Mouse (Mus musculus): Measurements from ENCODE around the gene Gm34653.
A peak's percentile ranks its signal among the peaks of the same experiment; 100 is the strongest.
"Not testable (repeated sequence)": the region's sequence is repeated elsewhere in the genome, so short reads cannot be mapped to it uniquely, and the experiment has no call there.

The Gm34653 gene

DNA sequence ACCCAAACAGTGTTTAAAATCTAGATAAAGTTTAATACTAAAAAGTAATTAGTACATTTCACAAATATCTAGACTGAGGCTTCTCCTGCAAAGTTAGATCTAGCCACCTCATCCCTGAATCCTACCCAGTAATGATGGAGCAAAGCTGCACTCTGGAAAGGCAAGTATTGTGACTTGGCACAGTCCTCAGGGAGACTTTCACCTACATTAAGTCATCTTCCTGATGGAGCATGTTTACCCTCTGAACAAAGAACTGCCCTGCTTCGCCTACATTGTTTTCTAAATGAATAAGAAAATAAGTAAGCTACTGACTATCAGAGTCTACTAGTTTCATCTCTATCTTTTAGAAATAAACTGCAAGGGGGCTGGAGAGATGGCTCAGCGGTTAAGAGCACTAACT, 14.3 kb upstream of the Gm34653 start:
- DNase-seq (ENCODE audit: low spot score), result no peak

DNA sequence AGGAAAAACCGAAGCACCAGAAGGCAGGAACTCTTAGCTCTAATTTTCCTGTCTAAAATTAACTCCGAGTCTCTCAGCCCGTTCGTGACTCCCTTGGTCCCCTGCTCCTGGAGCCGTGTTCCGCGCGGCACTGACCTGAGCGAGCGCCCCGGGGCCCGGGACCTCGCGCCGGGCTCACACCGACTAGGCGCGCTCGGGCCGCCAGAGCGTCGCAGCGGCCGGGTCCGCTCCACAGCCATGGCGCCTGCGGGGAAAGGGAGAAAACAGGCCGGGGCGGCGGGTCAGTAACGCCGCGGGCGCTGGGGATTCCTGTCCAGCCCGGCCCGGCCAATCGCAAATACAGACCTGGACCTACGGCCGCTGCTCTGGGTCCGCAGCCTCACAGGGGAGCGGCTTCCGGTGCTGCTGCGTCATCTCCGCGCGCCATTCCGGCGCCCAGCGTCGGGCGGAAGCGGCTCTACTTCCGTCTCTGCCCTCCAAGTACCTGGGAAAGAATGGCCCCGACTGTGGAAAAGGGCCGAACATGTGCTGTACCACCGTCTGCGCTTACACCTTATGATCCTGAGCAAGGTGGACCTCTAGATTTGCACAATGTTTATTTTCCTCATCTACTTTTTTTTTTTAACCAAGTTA, 6.9 kb upstream of the Gm34653 start, which contains the start of gene Fbxw2:
Gene Fbxw2 (minus strand): TSS at position 485 of the 633 bp plus-strand sequence.
- DNase-seq (ENCODE audit: low spot score), result peak; percentile 95

DNA sequence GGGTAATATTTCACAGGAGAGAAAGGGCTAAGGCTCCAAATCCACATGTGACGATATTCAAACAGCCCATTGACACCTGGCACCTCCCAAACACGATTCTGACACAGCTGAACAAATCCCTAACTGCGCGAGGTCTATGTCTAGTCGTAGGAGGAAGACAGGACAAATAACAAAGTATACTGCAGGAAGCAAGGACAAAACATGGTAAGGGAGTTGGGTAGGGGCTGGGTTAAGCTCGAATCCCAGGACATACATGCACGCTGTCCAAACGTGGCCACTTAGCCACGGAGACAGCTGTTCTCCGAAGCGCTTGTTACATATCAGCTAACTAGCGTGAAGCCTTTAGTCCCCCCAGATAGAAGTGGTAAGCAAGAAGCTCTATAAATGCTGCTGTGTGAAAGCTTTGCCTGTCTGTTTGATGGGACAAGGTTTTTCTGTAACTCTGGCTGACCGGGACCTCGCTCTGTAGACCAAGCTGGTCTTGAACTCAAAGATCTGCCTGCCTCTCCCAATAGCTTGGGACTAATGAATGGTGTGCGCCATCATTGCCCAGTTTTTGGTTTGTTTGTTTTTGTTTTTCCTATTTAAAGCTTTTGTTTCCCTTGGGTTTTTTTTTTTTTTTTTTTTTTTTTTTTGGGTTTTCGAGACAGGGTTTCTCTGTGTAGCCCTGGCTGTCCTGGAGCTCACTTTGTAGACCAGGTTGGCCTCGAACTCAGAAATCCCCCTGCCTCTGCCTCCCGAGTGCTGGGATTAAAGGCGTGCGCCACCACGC, 6.2 kb upstream of the Gm34653 start:
- DNase-seq (ENCODE audit: low spot score), result no peak

DNA sequence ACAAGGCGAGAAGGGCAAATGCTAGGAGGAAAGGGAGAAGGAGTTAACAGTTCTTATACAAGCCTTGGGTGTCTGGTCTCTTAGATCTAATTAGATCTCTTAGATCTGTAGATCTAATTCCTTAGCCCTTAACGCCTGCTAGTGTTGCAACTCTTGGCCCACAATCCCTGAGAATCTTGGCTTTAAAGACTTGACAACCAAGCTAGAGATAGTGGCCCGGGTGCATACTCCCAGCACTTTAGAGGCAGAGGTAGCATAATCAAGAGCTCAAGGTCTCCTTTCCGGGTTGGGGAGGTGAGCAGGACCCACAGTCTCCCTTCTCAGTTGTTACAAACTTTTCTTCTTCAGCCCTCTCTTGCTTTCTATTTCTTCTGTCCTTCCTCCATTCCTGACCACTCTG, 5.2 kb upstream of the Gm34653 start:
- no peak for DNase-seq (ENCODE audit: low spot score)

DNA sequence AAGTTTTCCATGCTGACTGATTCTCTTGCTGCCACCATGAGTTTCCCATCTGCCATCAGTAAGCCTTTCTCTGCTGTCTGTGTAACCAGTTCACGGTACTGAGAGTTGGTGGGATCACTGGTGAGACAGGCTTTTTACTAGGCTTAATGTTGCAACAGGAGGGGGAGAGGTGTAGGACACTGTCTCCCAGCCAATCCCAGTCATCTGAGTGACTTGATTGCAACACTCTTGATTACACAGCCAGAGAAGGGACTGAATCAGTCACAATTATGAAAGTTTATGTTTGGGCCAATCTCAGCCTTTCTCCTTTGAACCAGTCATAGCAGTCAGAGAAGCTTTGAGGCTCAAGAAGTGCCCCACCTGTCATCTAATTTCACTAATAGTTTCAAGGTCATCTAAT, 4.8 kb upstream of the Gm34653 start:
- DNase-seq (ENCODE audit: low spot score), result no peak

DNA sequence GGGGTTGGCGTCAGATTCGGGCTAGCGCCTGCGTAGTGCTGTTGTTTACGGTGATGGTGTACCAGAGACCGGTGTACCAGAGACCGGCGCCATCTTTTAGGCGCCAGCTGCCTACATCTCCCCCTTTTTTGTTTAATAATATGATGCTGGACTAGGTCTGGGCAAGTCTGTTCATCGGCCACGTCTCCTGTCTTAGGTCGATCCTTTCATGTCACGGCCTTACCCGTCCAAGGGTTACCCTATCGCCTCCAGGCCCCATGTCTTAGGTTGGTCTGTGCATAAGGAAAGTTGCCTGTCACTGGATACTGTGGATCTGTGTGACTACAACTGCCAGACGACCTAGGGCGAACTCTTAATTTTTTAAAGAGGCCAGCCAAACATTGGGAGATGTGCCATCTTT, 2.7 kb upstream of the Gm34653 start:
- DNase-seq (ENCODE audit: low spot score), result not testable (repeated sequence)

DNA sequence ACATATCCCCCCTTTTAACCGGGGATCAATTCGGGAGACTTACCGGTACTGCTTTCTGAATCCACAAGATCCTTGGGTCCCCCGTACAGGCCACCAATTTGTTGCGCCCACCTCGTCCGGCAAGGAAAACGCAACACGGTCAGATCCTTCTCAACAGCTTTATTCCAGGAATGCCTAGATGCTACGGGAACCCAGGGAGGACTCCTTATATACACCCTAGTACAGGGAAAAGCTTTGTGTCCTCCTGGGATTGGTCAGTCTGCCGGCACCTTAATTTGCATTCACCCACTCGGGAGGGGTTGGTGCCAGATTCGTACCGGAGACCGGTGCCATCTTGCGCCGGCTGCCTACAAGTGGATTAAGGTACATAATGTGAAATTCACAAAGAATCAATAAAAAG, 817 bp downstream of the Gm34653 start:
- DNase-seq (ENCODE audit: low spot score), result no peak

DNA sequence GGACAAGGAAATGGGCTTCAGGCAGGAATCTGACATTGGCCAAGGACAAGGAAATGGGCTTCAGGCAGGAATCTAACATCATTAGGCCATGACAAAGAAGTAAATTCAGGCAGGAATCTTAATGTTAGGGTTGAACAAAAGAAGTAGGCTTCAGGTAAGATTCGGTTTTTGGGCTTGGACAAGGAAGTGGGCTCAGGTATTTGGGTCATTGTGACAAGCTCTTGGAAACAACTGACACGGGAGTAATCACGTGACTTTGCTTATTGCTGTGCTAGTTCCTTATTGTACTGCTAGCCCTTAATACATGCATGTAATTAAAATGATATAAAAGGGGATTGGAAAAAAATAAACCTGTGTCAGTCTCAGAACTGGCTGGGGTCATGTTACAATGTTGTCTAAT, 2.9 kb downstream of the Gm34653 start:
- no peak for DNase-seq (ENCODE audit: low spot score)

DNA sequence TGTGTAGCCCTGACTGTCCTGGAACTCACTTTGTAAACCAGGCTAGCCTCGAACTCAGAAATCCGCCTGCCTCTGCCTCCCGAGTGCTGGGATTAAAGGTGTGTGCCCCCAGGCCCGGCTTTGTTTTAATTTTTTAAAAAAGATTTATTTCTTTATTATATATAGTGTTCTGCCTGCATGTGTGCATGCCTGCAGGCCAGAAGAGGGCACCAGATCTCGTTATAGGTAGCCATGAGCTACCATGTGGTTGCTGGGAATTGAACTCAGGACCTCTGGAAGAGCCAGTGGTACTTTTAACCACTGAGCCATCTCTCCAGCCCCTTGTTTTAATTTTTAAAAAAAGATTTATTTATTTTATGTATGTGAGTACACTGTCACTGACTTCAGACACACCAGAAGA, 7.3 kb downstream of the Gm34653 start:
- DNase-seq (ENCODE audit: low spot score), result not testable (repeated sequence)

DNA sequence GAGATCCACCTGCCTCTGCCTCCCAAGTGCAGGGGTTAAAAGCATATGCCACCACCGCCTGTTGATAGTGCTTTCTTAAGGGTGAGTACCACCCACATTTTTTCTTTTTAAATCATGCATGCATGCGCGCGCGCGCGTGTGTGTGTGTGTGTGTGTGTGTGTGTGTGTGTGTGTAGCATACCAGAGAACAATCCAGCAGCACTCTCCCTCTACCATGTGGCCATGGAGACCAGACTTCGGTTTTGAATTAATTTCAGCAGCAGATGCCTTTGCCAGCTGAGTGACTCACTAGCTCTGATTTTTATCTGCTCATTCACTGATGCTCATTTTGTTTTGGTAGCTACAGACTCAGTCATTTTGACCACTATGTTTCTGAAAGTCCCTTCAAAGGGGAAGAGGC, 8.9 kb downstream of the Gm34653 start:
- DNase-seq (ENCODE audit: low spot score), result peak; percentile 90

DNA sequence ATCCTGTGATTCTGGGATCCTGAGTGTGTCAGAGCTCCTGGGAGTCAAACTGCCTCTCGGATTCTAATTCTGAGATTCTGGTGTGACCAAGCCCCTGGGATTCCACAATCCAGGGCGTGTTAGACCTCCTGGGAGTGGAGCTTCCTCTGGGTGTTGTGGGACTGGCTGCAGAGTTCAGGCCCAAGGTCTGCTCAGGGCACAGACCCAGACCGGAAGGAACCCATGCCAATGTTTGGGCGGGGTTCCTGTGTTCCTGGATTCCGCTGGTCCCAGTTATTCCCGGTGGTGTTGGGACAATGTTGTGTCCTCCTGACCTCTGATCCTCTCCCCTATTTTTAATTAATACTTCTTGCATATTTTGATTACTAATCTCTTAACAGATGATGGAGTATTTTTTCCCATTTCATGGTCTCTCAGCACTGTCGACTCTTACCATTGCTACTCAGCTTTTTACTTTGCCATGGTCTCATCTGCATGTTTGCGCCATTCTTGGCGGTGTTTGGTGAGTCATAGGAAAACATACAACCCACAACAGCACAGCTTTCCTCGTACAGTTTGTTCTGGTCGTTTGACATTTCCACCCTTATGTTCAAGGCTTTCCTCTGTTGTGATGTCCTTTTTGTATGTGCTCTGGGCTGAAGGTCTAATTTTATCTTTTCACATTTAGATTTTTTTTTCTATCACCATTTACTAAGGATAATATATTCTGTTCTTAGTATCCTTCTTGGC, 10.6 kb downstream of the Gm34653 start:
- DNase-seq (ENCODE audit: low spot score), result no peak

DNA sequence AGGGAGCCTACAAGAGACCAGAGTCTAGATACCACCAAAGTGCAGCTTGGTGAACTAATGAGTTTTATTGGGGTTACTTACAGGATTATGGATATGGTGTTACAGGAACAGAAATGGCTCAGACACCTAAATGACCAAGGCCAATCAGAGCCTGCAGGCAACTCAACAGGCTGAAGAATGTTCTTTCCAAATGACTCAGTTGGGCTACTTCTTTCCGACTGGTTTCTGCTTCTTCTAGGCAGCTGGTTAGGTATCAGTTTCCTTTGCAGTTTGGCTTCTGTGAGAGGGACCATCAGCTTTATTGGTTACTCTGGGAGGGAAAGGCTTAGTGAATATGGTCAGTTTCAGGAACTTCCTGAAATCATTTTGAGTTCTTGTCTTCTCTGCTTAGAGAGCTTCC, 14.9 kb downstream of the Gm34653 start:
- no peak for DNase-seq (ENCODE audit: low spot score)

DNA sequence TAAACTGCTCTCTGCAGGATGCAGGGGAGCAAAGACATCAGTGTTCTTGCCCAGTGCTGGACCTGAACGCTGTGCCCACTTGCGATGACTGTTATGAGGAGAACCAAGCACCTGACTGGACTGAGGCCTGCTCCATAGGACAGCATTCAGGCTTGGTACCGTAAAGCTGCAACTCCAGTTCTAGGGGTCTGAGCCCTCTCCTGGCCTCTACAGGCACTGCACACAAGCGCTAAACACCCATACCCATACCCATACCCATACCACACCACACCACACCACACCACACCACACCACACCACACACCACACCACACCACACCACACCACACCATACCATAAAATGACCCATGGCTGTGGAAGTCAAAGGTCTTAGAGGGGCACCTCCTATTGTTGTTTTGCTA, 22.5 kb downstream of the Gm34653 start:
- DNase-seq (ENCODE audit: low spot score), result no peak

DNA sequence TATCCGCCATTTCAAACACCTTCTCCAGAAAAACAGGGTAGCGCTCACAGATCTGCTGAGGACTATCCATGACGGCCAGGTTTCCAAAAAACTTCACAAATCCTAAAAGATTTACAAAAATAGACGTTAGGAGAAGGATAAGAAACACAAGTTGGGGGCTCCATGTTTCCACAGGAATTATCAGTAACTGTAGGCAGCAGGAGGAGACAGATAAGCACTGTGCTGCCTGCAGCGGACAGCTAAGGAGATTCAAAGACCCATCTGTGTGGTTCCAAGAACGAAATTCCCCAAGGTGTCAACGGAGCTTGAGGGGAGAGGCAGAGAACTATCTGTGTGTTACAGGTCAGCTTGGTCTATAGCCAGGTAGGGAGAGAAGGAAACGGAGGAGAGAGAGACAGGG, 24.9 kb downstream of the Gm34653 start:
- DNase-seq (ENCODE audit: low spot score), result no peak

DNA sequence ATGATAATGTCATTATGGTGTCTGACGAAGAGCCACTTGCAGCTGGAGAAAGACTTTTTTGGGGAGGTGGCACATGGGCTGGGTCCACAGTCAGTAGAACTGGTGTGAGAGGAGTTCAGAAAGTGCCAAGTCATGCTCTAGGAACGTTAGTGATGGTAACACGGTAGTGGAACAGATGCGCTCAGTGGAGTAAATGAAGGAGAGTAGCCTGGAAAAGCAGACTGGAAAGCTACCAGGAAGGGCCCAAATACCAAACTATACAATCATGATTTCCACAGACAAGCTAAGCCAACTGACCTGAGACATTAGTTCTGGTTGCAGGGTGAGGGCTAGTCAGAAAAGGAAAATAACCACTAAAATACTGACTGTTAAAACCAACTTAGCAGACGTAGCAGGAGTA, 36.9 kb downstream of the Gm34653 start:
- peak; percentile 54 for DNase-seq (ENCODE audit: low spot score)

DNA sequence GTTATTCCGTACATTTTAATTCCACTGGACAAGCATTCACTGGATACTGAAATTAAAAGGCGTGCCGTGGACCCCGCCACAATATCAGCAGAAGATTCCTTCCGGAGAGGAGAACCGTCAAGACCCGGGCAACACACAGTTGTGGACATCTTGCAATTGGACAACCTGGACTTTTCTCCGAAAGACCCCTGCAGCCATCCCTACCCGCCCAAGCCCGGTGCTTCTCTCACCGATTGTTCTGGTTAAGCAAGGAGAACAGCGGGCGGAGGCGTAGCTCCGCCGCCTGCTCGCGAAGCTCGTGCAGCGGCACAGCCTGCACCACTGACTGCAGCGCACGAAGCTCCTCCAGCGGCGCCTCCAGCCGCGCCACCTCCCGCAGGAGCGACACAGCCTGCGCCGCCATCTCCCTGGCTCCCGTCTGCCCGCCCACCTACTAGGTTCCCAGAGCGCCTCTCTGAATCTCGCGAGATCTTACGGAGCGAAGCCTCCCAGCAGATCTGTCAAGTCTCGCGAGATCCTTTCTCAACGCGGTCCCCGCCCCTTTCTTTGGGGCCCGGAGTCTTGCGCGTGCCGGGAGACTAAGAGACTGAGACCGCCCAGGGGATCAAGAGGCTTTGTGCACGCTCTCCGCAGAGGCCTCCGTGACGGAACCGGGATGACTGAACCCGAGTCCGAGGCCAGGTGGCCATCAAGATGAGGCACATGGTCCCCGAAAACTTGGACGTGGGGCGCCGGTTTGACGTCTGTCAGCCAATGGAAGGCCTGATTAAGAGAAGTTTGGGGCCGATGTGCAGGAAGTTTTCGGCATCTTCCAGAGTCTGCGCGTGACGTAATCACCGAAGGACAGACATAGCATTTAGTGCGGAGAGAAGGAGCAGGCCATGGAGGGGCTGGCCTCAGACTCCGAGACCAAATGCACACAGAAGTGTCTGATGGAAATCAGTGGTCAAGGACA, 38.0 kb downstream of the Gm34653 start:
- peak; percentile 100 for DNase-seq (ENCODE audit: low spot score)

DNA sequence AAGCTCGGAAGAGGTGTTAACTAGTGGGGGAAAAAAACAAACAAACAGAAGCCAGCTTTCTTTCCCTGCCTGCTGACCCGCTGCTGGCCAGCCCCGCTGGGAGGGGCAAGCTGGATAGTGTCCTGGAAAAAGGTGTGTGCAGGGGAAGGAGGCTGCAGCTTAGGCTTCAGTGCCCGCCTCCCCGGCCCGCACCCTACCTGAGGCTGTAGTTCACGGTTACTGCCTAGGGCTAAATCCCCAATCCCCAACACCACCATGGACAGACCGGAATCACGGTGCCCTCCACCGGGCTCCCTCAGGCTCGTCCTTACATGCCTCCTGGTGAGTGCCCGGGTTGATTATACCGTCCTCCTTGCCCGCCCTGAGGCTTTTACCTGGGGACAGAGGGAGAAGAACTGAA, 41.5 kb downstream of the Gm34653 start, which contains the start of gene Cutal:
Gene Cutal (plus strand): TSS at position 126 of the 400 bp plus-strand sequence.
- no peak for DNase-seq (ENCODE audit: low spot score)

DNA sequence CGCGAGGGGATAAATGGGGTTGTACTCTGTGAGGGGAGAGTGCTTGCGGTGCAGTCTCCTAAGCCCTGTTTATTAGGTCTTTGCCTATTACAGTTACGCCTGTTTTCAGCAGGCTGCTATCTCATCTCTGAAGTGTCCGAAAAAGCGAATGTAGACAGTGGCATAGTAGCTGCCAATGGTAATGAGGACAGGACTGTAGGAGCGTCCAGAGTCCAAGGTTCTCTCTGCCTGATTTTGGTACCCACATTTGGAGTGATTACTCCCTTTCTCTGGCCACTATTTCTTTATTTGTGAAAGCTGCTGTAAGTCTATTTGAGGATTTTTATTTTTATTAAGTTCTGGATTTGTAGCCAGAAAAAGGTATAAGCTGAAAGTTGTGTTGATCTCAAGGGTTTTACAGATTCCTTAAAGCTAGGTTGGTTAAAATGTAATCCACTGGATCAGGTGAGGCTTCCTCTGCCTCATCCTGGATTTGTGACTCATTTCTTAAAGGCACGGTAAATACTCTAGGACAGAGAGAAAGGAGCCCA, 42.1 kb downstream of the Gm34653 start, which contains the start of gene Psmd5:
Gene Psmd5 (minus strand): TSS at position 153 of the 530 bp plus-strand sequence.
- DNase-seq (ENCODE audit: low spot score), result no peak

DNA sequence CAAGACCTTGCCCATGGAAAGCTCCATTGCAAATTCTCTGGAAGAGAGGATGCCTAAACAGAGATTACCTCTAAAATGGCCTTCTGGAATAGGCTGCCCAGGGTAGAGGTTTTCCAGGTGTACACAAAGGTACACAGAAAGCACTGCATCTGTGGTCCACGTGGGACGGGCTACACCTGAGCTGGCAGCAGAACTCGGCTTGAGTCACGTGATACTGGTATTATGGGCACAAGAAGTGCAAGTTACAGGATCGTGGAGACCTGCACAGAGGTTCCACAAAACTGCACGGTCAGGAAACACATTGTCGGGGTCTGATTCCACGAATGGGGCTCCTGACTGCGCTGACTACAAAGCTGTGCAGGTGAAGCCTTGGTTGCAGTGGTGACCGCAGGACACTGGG, 47.2 kb downstream of the Gm34653 start:
- DNase-seq (ENCODE audit: low spot score), result no peak

DNA sequence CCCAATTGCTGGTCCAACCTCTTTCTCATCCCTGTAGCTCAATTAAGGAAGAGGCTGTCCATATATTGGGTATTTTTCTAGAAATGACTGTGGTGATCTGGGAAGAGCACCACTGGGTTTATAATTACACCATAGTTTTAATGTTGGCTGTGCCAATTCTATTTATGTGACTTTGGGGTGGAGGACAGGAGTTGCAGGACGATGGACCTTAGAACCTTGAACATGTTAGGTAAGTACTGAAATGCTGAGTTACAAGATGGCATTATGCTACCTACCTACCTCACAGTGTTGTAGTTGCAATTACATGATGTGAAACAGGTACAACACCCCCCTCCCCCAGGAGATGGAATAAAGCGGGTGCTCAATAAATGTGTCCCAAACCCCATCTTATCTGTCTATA, 50.0 kb downstream of the Gm34653 start:
- DNase-seq (ENCODE audit: low spot score), result no peak

DNA sequence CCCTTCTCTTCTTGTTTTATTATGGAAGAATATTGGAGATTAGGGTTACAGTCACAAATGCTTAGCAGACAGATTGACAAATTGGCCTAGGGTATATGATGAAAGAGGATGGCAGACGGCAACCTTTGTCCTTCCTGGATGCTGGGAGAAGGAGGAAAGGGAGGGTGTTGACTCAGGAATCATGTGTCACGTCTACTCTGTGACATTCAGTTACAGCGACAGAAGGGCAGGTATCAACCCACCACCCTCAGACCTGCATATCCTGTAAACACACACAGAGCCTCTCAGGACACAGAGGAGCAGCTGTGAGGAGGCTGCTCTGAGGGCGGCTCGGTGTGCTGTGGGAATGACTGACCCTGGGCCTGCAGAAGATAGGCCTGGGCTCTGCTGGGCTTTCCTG, 50.4 kb downstream of the Gm34653 start:
- no peak for DNase-seq (ENCODE audit: low spot score)

All from MN1 (cell line).